Mouse (Mus musculus): ENCODE results near the gene Tmod1. TPM values are rescaled to one million over a fixed set of nuclear protein-coding genes. Genes with fewer than 3 reads are reported as not detected.

Gene Tmod1
- polyA plus RNA-seq, 1 experiment from 2014 or later = 0.85 TPM

- Histone ChIP-seq H3K9ac (ENCODE audit: low read depth, low read length) (no peak overlapping the region), H3K4me1 (ENCODE audit: control insufficient read depth, insufficient read depth, low read length) (no peaks in the 10 kb centered on the region), H3K27ac (ENCODE audit: low read length) (no peak overlapping the region), H3K9me3 (replicated peaks; ENCODE audit: control insufficient read depth, low read length, poor library complexity, severe bottlenecking) (no peaks in the 10 kb centered on the region), H3K4me2 (ENCODE audit: low read length) (no peak overlapping the region), H3K4me3 (ENCODE audit: low read depth, low read length) (no peak overlapping the region), H3K27me3 (ENCODE audit: control insufficient read depth, insufficient read depth, low read depth, low read length) (no peaks in the 10 kb centered on the region), H3K36me3 (ENCODE audit: control insufficient read depth, insufficient read depth, low read length) (no peaks in the 10 kb centered on the region)
- ATAC-seq = no peak
- 79% methylated on average over 5 of the region's 5 CpGs for WGBS
Observed at GRCm38 (mm10) chr4:46092429-46093076, 53.8 kb downstream of the Tmod1 start.

- H3K9ac ChIP-seq (ENCODE audit: low read depth, low read length) = no peak overlapping the region
- H3K4me3 ChIP-seq (ENCODE audit: low read depth, low read length) = no peak overlapping the region
- H3K9me3 ChIP-seq (replicated peaks; ENCODE audit: control insufficient read depth, low read length, poor library complexity, severe bottlenecking) = no peaks in the 10 kb centered on the region
- no peaks in the 10 kb centered on the region for H3K4me1 ChIP-seq (ENCODE audit: control insufficient read depth, insufficient read depth, low read length)
- no peaks in the 10 kb centered on the region for H3K27me3 ChIP-seq (ENCODE audit: control insufficient read depth, insufficient read depth, low read depth, low read length)
- H3K36me3 ChIP-seq (ENCODE audit: control insufficient read depth, insufficient read depth, low read length) = no peaks in the 10 kb centered on the region
- H3K27ac ChIP-seq (ENCODE audit: low read length) = no peak overlapping the region
- 61% methylated on average over 15 of the region's 15 CpGs for WGBS
- ATAC-seq = no peak; the same call in 1 of the 2 replicates
- no peak overlapping the region for H3K4me2 ChIP-seq (ENCODE audit: low read length)
Observed at GRCm38 (mm10) chr4:46094916-46095825, 56.4 kb downstream of the Tmod1 start.

GRCm38 (mm10) chr4:46095826-46096159, 57.1 kb downstream of the Tmod1 start:
- no peak overlapping the region for H3K4me3 ChIP-seq (ENCODE audit: low read depth, low read length)

GRCm38 (mm10) chr4:46096546-46096945, 57.8 kb downstream of the Tmod1 start:
- Histone ChIP-seq H3K27me3 (ENCODE audit: control insufficient read depth, insufficient read depth, low read depth, low read length) (no peaks in the 10 kb centered on the region), H3K9ac (ENCODE audit: low read depth, low read length) (no peak overlapping the region), H3K9me3 (replicated peaks; ENCODE audit: control insufficient read depth, low read length, poor library complexity, severe bottlenecking) (no peaks in the 10 kb centered on the region), H3K4me2 (ENCODE audit: low read length) (no peak overlapping the region), H3K27ac (ENCODE audit: low read length) (no peak overlapping the region), H3K4me1 (ENCODE audit: control insufficient read depth, insufficient read depth, low read length) (no peaks in the 10 kb centered on the region), H3K36me3 (ENCODE audit: control insufficient read depth, insufficient read depth, low read length) (no peaks in the 10 kb centered on the region), H3K4me3 (ENCODE audit: low read depth, low read length) (no peak overlapping the region)
- no peak for ATAC-seq
- WGBS = 93% methylated on average over 7 of the region's 7 CpGs

More at GRCm38 (mm10) chr4:46095826-46096159, 57.1 kb downstream of the Tmod1 start:
- Histone ChIP-seq H3K36me3 (ENCODE audit: control insufficient read depth, insufficient read depth, low read length) (no peaks in the 10 kb centered on the region), H3K27me3 (ENCODE audit: control insufficient read depth, insufficient read depth, low read depth, low read length) (no peaks in the 10 kb centered on the region), H3K9me3 (replicated peaks; ENCODE audit: control insufficient read depth, low read length, poor library complexity, severe bottlenecking) (no peaks in the 10 kb centered on the region), H3K4me1 (ENCODE audit: control insufficient read depth, insufficient read depth, low read length) (no peaks in the 10 kb centered on the region), H3K9ac (ENCODE audit: low read depth, low read length) (no peak overlapping the region), H3K27ac (ENCODE audit: low read length) (no peak overlapping the region), H3K4me2 (ENCODE audit: low read length) (no peak overlapping the region)
- 87% methylated on average over 3 of the region's 3 CpGs for WGBS
- ATAC-seq = no peak

- no peak overlapping the region for H3K4me2 ChIP-seq (ENCODE audit: low read length)
- no peaks in the 10 kb centered on the region for H3K4me1 ChIP-seq (ENCODE audit: control insufficient read depth, insufficient read depth, low read length)
- no peak overlapping the region for H3K4me3 ChIP-seq (ENCODE audit: low read depth, low read length)
- H3K27ac ChIP-seq (ENCODE audit: low read length) = no peak overlapping the region
- H3K9me3 ChIP-seq (replicated peaks; ENCODE audit: control insufficient read depth, low read length, poor library complexity, severe bottlenecking) = no peaks in the 10 kb centered on the region
- no peak for ATAC-seq
- no peaks in the 10 kb centered on the region for H3K27me3 ChIP-seq (ENCODE audit: control insufficient read depth, insufficient read depth, low read depth, low read length)
- H3K36me3 ChIP-seq (ENCODE audit: control insufficient read depth, insufficient read depth, low read length) = no peaks in the 10 kb centered on the region
- 93% methylated on average over 2 of the region's 2 CpGs for WGBS
- H3K9ac ChIP-seq (ENCODE audit: low read depth, low read length) = no peak overlapping the region
Observed at GRCm38 (mm10) chr4:46097591-46097990, 58.9 kb downstream of the Tmod1 start.

GRCm38 (mm10) chr4:46099132-46099531, 60.4 kb downstream of the Tmod1 start:
- Histone ChIP-seq H3K36me3 (ENCODE audit: control insufficient read depth, insufficient read depth, low read length) (no peaks in the 10 kb centered on the region), H3K4me1 (ENCODE audit: control insufficient read depth, insufficient read depth, low read length) (no peaks in the 10 kb centered on the region), H3K9ac (ENCODE audit: low read depth, low read length) (no peak overlapping the region), H3K27me3 (ENCODE audit: control insufficient read depth, insufficient read depth, low read depth, low read length) (no peaks in the 10 kb centered on the region), H3K4me2 (ENCODE audit: low read length) (no peak overlapping the region), H3K4me3 (ENCODE audit: low read depth, low read length) (no peak overlapping the region), H3K27ac (ENCODE audit: low read length) (no peak overlapping the region), H3K9me3 (replicated peaks; ENCODE audit: control insufficient read depth, low read length, poor library complexity, severe bottlenecking) (no peaks in the 10 kb centered on the region)
- 78% methylated on average over 9 of the region's 9 CpGs for WGBS
- ATAC-seq = no peak

- H3K4me1 ChIP-seq (ENCODE audit: control insufficient read depth, insufficient read depth, low read length) = no peaks in the 10 kb centered on the region
- no peak for ATAC-seq
- 90% methylated on average over 6 of the region's 7 CpGs for WGBS
Observed at GRCm38 (mm10) chr4:46100539-46100938, 61.8 kb downstream of the Tmod1 start.

GRCm38 (mm10) chr4:46101211-46101711, 62.5 kb downstream of the Tmod1 start:
- ATAC-seq = no peak
- Histone ChIP-seq H3K4me3 (ENCODE audit: low read depth, low read length) (no peak overlapping the region), H3K4me1 (ENCODE audit: control insufficient read depth, insufficient read depth, low read length) (no peaks in the 10 kb centered on the region), H3K4me2 (ENCODE audit: low read length) (no peak overlapping the region), H3K36me3 (ENCODE audit: control insufficient read depth, insufficient read depth, low read length) (no peaks in the 10 kb centered on the region), H3K9me3 (replicated peaks; ENCODE audit: control insufficient read depth, low read length, poor library complexity, severe bottlenecking) (no peaks in the 10 kb centered on the region), H3K27ac (ENCODE audit: low read length) (no peak overlapping the region), H3K9ac (ENCODE audit: low read depth, low read length) (no peak overlapping the region), H3K27me3 (ENCODE audit: control insufficient read depth, insufficient read depth, low read depth, low read length) (no peaks in the 10 kb centered on the region)
- 46% methylated on average over 14 of the region's 14 CpGs for WGBS

More at GRCm38 (mm10) chr4:46100539-46100938, 61.8 kb downstream of the Tmod1 start:
- H3K4me3 ChIP-seq (ENCODE audit: low read depth, low read length) = no peak overlapping the region
- no peaks in the 10 kb centered on the region for H3K36me3 ChIP-seq (ENCODE audit: control insufficient read depth, insufficient read depth, low read length)
- H3K9ac ChIP-seq (ENCODE audit: low read depth, low read length) = no peak overlapping the region
- H3K27ac ChIP-seq (ENCODE audit: low read length) = no peak overlapping the region
- no peaks in the 10 kb centered on the region for H3K9me3 ChIP-seq (replicated peaks; ENCODE audit: control insufficient read depth, low read length, poor library complexity, severe bottlenecking)
- no peaks in the 10 kb centered on the region for H3K27me3 ChIP-seq (ENCODE audit: control insufficient read depth, insufficient read depth, low read depth, low read length)
- no peak overlapping the region for H3K4me2 ChIP-seq (ENCODE audit: low read length)
